Mouse (Mus musculus): ENCODE data around the gene Zcchc7. TPM values are rescaled to one million over a fixed set of nuclear protein-coding genes. Genes with fewer than 3 reads are reported as not detected.
"Not testable (repeated sequence)": the region's sequence is repeated elsewhere in the genome, so short reads cannot be mapped to it uniquely, and the experiment has no call there.

The Zcchc7 gene
- polyA plus RNA-seq, 1 experiment from 2014 or later = 34.6 TPM

GRCm38 (mm10) chr4:44927934-44928333 is 172.3 kb downstream of the Zcchc7 start:
- Histone ChIP-seq H3K27ac (no peak overlapping the region), H3K36me3 (peaks cover 31% of the 10 kb centered on the region), H3K27me3 (no peaks in the 10 kb centered on the region), H3K4me2 (replicated peaks) (no peak overlapping the region), H3K4me3 (no peak overlapping the region), H3K4me1 (no peaks in the 10 kb centered on the region), H3K9me3 (replicated peaks) (no peaks in the 10 kb centered on the region), H3K9ac (no peak overlapping the region)
- ATAC-seq (ENCODE audit: low FRiP score) = no peak
- WGBS = 75% methylated on average over 2 of the region's 2 CpGs

- Histone ChIP-seq H3K4me2 (replicated peaks) (no peak overlapping the region), H3K9ac (no peak overlapping the region), H3K36me3 (peaks cover 40% of the 10 kb centered on the region), H3K4me3 (no peak overlapping the region), H3K9me3 (replicated peaks) (no peaks in the 10 kb centered on the region), H3K27me3 (no peaks in the 10 kb centered on the region), H3K4me1 (no peaks in the 10 kb centered on the region), H3K27ac (no peak overlapping the region)
- WGBS = 85% methylated on average over 3 of the region's 3 CpGs
- no peak for ATAC-seq (ENCODE audit: low FRiP score)
Measured at GRCm38 (mm10) chr4:44928790-44929189, 173.1 kb downstream of the Zcchc7 start.

- 96% methylated on average over 7 of the region's 7 CpGs for WGBS
- peaks cover 42% of the 10 kb centered on the region for H3K36me3 ChIP-seq
Measured at GRCm38 (mm10) chr4:44930406-44930805, 174.7 kb downstream of the Zcchc7 start.

DNA sequence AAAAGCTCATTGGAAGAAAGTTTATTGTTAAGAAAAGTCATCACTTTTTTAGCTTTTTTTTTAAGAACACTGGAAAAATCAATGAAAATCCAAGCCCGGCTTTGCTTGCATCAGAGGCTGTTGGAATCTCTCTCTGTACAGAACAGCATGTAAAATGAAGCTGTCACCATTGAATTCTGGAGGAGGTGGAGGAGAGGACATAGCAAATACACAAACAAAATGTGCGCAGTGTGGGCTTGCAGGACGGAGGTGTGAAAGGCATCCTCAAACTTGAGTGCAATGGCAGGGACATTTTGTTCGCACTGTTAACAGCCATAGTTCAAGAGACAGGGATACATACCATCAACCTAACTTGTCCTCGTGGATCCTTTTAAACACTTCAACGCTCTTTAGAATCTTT is 176.1 kb downstream of the Zcchc7 start:
- no peak overlapping the region for H3K4me3 ChIP-seq
- 92% methylated on average over 6 of the region's 6 CpGs for WGBS
- peaks cover 38% of the 10 kb centered on the region for H3K36me3 ChIP-seq
- no peak overlapping the region for H3K4me2 ChIP-seq (replicated peaks)
- no peak overlapping the region for H3K9ac ChIP-seq
- H3K9me3 ChIP-seq (replicated peaks) = no peaks in the 10 kb centered on the region
- no peak overlapping the region for H3K27ac ChIP-seq
- ATAC-seq (ENCODE audit: low FRiP score) = no peak
- H3K27me3 ChIP-seq = no peaks in the 10 kb centered on the region
- no peaks in the 10 kb centered on the region for H3K4me1 ChIP-seq

More at GRCm38 (mm10) chr4:44930406-44930805, 174.7 kb downstream of the Zcchc7 start:
- no peak overlapping the region for H3K9ac ChIP-seq
- no peak overlapping the region for H3K4me3 ChIP-seq
- no peak for ATAC-seq (ENCODE audit: low FRiP score)
- H3K27me3 ChIP-seq = no peaks in the 10 kb centered on the region
- H3K9me3 ChIP-seq (replicated peaks) = no peaks in the 10 kb centered on the region
- no peak overlapping the region for H3K4me2 ChIP-seq (replicated peaks)
- no peaks in the 10 kb centered on the region for H3K4me1 ChIP-seq
- H3K27ac ChIP-seq = no peak overlapping the region

DNA sequence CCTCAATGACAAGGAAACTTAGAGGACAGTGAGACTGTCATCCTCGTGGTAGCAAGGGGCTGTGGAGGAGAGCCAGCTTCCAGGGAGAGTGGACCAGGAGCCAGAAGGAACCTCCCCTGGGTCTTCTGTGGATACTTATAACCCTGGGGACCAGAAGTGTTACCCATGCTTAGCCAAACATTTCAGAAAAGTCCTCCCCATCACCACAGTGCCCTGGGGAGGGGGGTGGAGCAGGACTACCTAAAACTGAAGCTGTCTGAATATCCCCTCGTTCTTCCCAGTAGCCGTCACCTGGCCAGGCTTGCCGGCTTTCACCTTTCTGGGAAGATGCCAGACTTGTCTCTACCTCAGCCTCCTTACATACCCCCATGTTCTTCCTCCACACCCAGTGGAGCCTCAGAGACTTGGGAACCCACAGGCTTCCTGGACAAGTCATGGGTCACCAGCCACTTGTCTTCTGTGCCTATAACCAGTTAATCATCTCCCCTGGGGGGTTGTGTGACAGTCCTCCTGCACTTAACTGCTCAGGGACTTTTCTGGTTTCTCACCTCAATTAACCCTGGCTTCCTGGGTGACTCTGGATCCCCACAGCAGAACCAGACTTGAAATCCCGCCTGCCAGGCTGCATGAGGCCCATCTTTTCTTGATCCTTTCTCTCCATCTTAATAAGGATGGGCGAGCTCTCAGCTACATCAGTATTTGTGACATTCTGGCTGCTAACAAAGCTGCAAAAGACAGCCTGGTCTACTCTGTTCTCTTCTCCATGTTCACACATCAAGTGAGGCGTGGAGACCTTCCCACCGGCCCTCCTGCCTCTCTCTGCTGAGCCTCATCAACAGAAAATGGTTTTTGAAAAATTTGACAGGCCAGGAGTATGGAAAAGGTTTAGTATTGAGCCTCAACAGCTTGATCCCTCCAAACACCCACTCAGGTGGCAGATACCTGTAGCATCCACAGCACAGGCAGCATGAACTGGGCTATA is 183.0 kb downstream of the Zcchc7 start:
- no peaks in the 10 kb centered on the region for H3K27me3 ChIP-seq
- 78% methylated on average over 8 of the region's 8 CpGs for whole genome bisulfite sequencing

GRCm38 (mm10) chr4:44939576-44940249 is 184.0 kb downstream of the Zcchc7 start:
- ATAC-seq (ENCODE audit: low FRiP score) = no peak
- Histone ChIP-seq H3K4me3 (no peak overlapping the region), H3K4me1 (no peaks in the 10 kb centered on the region), H3K4me2 (replicated peaks) (no peak overlapping the region), H3K27ac (no peak overlapping the region), H3K9me3 (replicated peaks) (no peaks in the 10 kb centered on the region), H3K27me3 (no peaks in the 10 kb centered on the region), H3K36me3 (no peaks in the 10 kb centered on the region), H3K9ac (no peak overlapping the region)
- 87% methylated on average over 14 of the region's 14 CpGs for WGBS

More for the DNA sequence above, 183.0 kb downstream of the Zcchc7 start:
- ATAC-seq (ENCODE audit: low FRiP score) = no peak
- no peak overlapping the region for H3K4me3 ChIP-seq
- H3K9me3 ChIP-seq (replicated peaks) = no peaks in the 10 kb centered on the region
- peaks cover 3% of the 10 kb centered on the region; the same call in 1 of the 2 replicates for H3K36me3 ChIP-seq
- H3K4me1 ChIP-seq = no peaks in the 10 kb centered on the region
- no peak overlapping the region for H3K27ac ChIP-seq
- H3K9ac ChIP-seq = no peak overlapping the region
- no peak overlapping the region for H3K4me2 ChIP-seq (replicated peaks)

- Histone ChIP-seq H3K36me3 (no peaks in the 10 kb centered on the region), H3K4me2 (replicated peaks) (no peak overlapping the region), H3K9ac (no peak overlapping the region), H3K4me3 (no peak overlapping the region), H3K27ac (no peak overlapping the region), H3K4me1 (no peaks in the 10 kb centered on the region), H3K27me3 (no peaks in the 10 kb centered on the region), H3K9me3 (replicated peaks) (no peaks in the 10 kb centered on the region)
- WGBS = 84% methylated on average over 9 of the region's 9 CpGs
- ATAC-seq (ENCODE audit: low FRiP score) = no peak
Measured at GRCm38 (mm10) chr4:44940286-44940685, 184.6 kb downstream of the Zcchc7 start.

GRCm38 (mm10) chr4:44942237-44942636 is 186.6 kb downstream of the Zcchc7 start:
- H3K9me3 ChIP-seq (replicated peaks) = no peaks in the 10 kb centered on the region
- H3K27ac ChIP-seq = no peak overlapping the region
- ATAC-seq (ENCODE audit: low FRiP score) = no peak
- no peaks in the 10 kb centered on the region for H3K4me1 ChIP-seq
- no peak overlapping the region for H3K4me3 ChIP-seq
- no peaks in the 10 kb centered on the region for H3K36me3 ChIP-seq
- H3K4me2 ChIP-seq (replicated peaks) = no peak overlapping the region
- WGBS = 85% methylated on average over 1 of the region's 1 CpGs
- H3K27me3 ChIP-seq = no peaks in the 10 kb centered on the region
- H3K9ac ChIP-seq = no peak overlapping the region

DNA sequence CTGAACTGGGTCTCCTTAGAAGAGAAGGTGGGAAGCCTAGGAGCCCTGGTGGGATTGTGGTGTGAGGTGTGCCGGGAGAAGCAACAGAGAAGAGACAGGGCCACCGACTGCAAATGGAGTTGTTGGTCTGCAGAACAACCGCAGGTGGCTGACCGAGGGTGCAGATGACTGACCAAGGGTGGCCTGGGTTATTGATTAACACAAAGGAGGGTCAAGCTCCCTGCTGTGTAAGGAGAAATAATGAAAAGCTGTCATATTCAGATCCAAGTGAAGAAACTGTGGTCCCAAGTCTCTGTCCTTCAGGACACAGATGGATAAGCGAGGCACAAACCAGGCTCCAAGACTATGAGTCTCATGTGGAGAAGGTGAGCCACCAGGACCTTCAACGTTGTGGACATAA is 187.8 kb downstream of the Zcchc7 start:
- H3K27ac ChIP-seq = no peak overlapping the region
- no peak overlapping the region for H3K4me3 ChIP-seq
- H3K9me3 ChIP-seq (replicated peaks) = no peaks in the 10 kb centered on the region
- no peak for ATAC-seq (ENCODE audit: low FRiP score)
- H3K9ac ChIP-seq = no peak overlapping the region
- no peaks in the 10 kb centered on the region for H3K27me3 ChIP-seq
- WGBS = 76% methylated on average over 6 of the region's 6 CpGs
- no peaks in the 10 kb centered on the region for H3K36me3 ChIP-seq
- H3K4me2 ChIP-seq (replicated peaks) = no peak overlapping the region
- H3K4me1 ChIP-seq = peaks cover 6% of the 10 kb centered on the region; the same call in 1 of the 2 replicates

DNA sequence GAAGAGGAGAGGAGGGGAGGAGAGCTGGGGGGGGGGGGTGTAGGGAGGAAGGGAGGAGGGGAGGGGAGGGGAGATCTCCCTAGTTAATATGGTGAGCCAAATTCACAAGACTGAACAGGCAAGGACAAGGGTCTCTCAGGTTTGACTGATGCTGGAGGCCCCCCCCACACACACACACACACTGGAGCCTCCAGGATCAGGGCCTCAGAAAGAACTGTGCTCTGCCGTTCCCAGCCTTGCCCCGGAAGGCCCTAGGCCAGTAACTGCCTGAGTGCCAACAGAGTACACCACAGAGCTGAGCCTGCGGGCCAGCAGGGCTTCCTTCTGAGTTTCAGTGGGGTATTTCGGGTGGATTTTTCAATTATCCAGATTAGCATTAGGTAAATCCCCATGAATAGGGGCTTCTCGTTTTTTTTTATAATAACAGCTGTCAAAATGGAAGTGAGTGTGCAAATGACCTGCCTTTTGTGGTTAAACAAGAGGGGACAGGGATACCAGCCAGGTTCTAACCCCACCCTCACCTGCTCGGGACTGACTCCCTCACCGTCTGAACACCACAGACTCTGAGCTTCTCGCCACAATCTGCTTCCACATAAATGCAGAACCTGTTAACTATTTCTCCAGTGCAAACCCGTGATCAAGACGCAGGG is 188.9 kb downstream of the Zcchc7 start:
- 83% methylated on average over 10 of the region's 10 CpGs for WGBS
- ATAC-seq (ENCODE audit: low FRiP score) = no peak
- H3K9ac ChIP-seq = no peak overlapping the region
- no peak overlapping the region for H3K4me2 ChIP-seq (replicated peaks)
- H3K27me3 ChIP-seq = no peaks in the 10 kb centered on the region
- no peak overlapping the region for H3K27ac ChIP-seq
- peaks cover 6% of the 10 kb centered on the region; the same call in 1 of the 2 replicates for H3K4me1 ChIP-seq
- H3K4me3 ChIP-seq = no peak overlapping the region
- H3K9me3 ChIP-seq (replicated peaks) = no peaks in the 10 kb centered on the region
- H3K36me3 ChIP-seq = no peaks in the 10 kb centered on the region

DNA sequence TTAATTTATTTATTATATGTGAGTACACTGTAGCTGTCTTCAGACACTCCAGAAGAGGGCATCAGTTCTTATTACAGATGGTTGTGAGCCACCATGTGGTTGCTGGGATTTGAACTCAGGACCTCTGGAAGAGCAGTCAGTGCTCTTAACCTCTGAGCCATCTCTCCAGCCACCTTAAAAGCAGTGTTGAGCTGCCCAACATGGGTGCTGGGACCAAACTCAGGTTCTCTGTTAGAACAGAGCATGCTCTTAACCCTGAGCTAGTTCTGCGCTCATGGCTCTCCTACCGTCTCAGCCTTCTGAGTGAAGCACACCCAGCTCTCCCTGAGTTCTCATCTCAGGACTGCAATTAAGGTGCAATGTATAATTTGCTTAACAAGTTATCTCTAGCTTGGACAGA is 190.4 kb downstream of the Zcchc7 start:
- not testable (repeated sequence) for ATAC-seq (ENCODE audit: low FRiP score)

DNA sequence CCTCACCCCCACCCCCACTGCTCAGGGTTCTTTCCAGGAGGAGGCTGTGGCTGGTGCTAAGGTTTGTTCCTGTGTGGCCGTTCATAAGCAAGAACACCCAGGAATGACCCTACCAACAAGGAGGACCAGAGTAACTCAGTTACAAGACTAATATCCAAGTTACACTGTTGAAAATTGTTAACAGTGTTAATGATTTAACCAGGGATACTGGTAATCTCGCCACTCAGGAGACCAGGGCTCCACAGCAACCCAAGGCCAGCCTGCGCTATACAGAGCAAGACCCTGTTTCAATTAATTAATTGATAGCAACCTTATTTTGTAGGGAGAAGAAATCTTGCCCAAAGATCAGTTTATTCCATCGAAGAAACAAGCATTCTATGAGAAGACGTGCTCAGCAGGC is 191.8 kb downstream of the Zcchc7 start:
- H3K4me2 ChIP-seq (replicated peaks) = no peak overlapping the region
- no peaks in the 10 kb centered on the region for H3K27me3 ChIP-seq
- peaks cover 6% of the 10 kb centered on the region; the same call in 1 of the 2 replicates for H3K4me1 ChIP-seq
- WGBS = 88% methylated on average over 5 of the region's 5 CpGs
- H3K4me3 ChIP-seq = no peak overlapping the region
- H3K27ac ChIP-seq = no peak overlapping the region
- no peak for ATAC-seq (ENCODE audit: low FRiP score)
- no peaks in the 10 kb centered on the region for H3K36me3 ChIP-seq
- no peak overlapping the region for H3K9ac ChIP-seq
- no peaks in the 10 kb centered on the region for H3K9me3 ChIP-seq (replicated peaks)

More for the DNA sequence above, 190.4 kb downstream of the Zcchc7 start:
- not testable (repeated sequence) for H3K9me3 ChIP-seq (replicated peaks); H3K9ac ChIP-seq; H3K36me3 ChIP-seq; H3K27me3 ChIP-seq; H3K27ac ChIP-seq; H3K4me1 ChIP-seq; H3K4me2 ChIP-seq (replicated peaks); H3K4me3 ChIP-seq
- WGBS = 95% methylated on average over 2 of the region's 2 CpGs
